Mouse (Mus musculus) kidney, adult 2 months (tissue): ENCODE data around the gene Wfdc12. TPM values are rescaled to one million over a fixed set of nuclear protein-coding genes. Genes with fewer than 3 reads are reported as not detected.
A peak's percentile ranks its signal among the peaks of the same experiment; 100 is the strongest.

Experiments
- DNase-seq: peaks from one replicate; pipeline ENCODE4 v3.0.0; 2021
- H3K27ac ChIP-seq: fragments of 200-500 bp; 2 replicates; pipeline ENCODE4 v1.5.1; 2012; ENCODE audit warnings: low read depth, low read length, control low read depth, inconsistent platforms; ENCODE audit not compliant: insufficient read depth
- H3K27me3 ChIP-seq: fragments of 200-500 bp; replicated peaks from 2 replicates; pipeline ENCODE4 v1.6.1; 2012; ENCODE audit warnings: mild to moderate bottlenecking, moderate library complexity, low read length, inconsistent platforms; ENCODE audit not compliant: control insufficient read depth, insufficient read depth
- H3K36me3 ChIP-seq: fragments of 200-500 bp; 2 replicates; pipeline ENCODE4 v1.6.1; 2012; ENCODE audit warnings: mild to moderate bottlenecking, moderate library complexity, low read length, inconsistent platforms; ENCODE audit not compliant: control insufficient read depth, insufficient read depth
- H3K4me1 ChIP-seq: fragments of 200-500 bp; 2 replicates; pipeline ENCODE4 v1.6.1; 2011; ENCODE audit warnings: low read length; ENCODE audit not compliant: control insufficient read depth, insufficient read depth
- H3K4me3 ChIP-seq: fragments of 200-500 bp; 2 replicates; pipeline ENCODE4 v1.5.1; 2011; ENCODE audit warnings: mild to moderate bottlenecking, low read depth, low read length, control low read depth; ENCODE audit not compliant: insufficient read depth
- CTCF ChIP-seq: fragments of 200-500 bp; conservative IDR thresholded peaks from 2 replicates; pipeline ENCODE4 v1.5.1; 2011; ENCODE audit warnings: low read depth, mild to moderate bottlenecking, control low read depth, low read length, moderate library complexity, mixed read lengths; ENCODE audit not compliant: insufficient read depth, insufficient read length
- POLR2A ChIP-seq: fragments of 200-500 bp; IDR thresholded peaks from one replicate; pipeline ENCODE4 v1.6.1; 2011; ENCODE audit warnings: low read depth, low read length, control low read depth
- WGBS: fragments of 180-500 bp; shearing (Covaris S2); methylation state at CpG from one replicate; pipeline ENCODE4 v1.1.7; 2018; 5-methylcytosine and 5-hydroxymethylcytosine counted together
- polyA plus RNA-seq: library from polyadenylated mRNA; depleted of rRNA; stranded (reverse); fragments of >200 nt; gene quantifications from 2 replicates; pipeline ENCODE4 v1.2.3, GENCODE M21; 2012; rRNA removed

The Wfdc12 gene
- not detected in 2 replicates for polyA plus RNA-seq

- TF ChIP-seq POLR2A (no peak), CTCF (no peak)
- H3K27ac ChIP-seq, result no peak within 1 kb of the TSS
- 87% methylated on average over 6 of the region's 6 CpGs for WGBS
- no peaks in the 10 kb centered on the region for H3K4me1 ChIP-seq
- H3K4me3 ChIP-seq, result no peak within 1 kb of the TSS
- DNase-seq, result no peak
- no peaks in the 10 kb centered on the region for H3K27me3 ChIP-seq
- no peaks in the 10 kb centered on the region for H3K36me3 ChIP-seq
Measured at GRCm38 (mm10) chr2:164190576-164190975, at the start of gene Wfdc12. Gene Wfdc12, minus strand, starts transcription at chr2:164190608.

DNA sequence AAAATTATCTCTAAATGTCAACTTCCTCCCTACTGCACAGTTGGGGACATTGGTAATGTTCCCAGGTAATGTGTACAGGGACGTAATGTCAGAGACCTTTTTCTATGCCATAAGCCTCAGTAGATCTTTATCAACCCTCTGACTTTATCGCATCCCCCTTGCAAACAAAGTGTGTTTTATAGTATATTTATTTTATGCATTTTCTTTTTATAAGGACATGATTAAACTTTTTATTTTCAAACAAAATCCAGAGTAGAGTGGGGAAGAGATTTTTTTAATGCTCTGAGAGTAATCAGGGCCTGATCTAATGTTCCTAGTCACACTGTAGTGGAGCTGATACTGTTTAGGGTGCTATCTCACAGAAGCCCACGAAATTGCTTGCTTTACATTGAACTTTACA lies 48.0 kb upstream of the Wfdc12 start, which contains the start of gene Svs2:
Svs2 (minus strand) TSS at position 101 of the 400 bp plus-strand sequence.
- no peak for DNase-seq
- Histone ChIP-seq H3K4me3 (no peak within 1 kb of the TSS), H3K4me1 (no peaks in the 10 kb centered on the region), H3K27me3 (no peaks in the 10 kb centered on the region), H3K27ac (no peak within 1 kb of the TSS), H3K36me3 (no peaks in the 10 kb centered on the region)
- whole genome bisulfite sequencing, result 85% methylated on average over 3 of the region's 3 CpGs
- TF ChIP-seq POLR2A (no peak), CTCF (no peak)

GRCm38 (mm10) chr2:164232671-164233070 lies 42.3 kb upstream of the Wfdc12 start:
- no peaks in the 10 kb centered on the region for H3K4me1 ChIP-seq
- TF ChIP-seq POLR2A, result no peak
- no peak for TF ChIP-seq CTCF
- 79% methylated on average over 8 of the region's 8 CpGs for WGBS
- no peaks in the 10 kb centered on the region for H3K27me3 ChIP-seq
- H3K27ac ChIP-seq, result no peak overlapping the region
- H3K36me3 ChIP-seq, result no peaks in the 10 kb centered on the region
- no peak for DNase-seq
- no peak overlapping the region for H3K4me3 ChIP-seq

GRCm38 (mm10) chr2:164228361-164229070 lies 38.1 kb upstream of the Wfdc12 start:
- Histone ChIP-seq H3K27me3 (no peaks in the 10 kb centered on the region), H3K4me1 (no peaks in the 10 kb centered on the region), H3K27ac (no peak overlapping the region), H3K36me3 (no peaks in the 10 kb centered on the region), H3K4me3 (no peak overlapping the region)
- WGBS, result 76% methylated on average over 8 of the region's 8 CpGs
- no peak for DNase-seq
- TF ChIP-seq POLR2A, result no peak
- no peak for TF ChIP-seq CTCF

GRCm38 (mm10) chr2:164221522-164221921 lies 31.1 kb upstream of the Wfdc12 start, which contains the start of gene Wfdc15b:
Gene Wfdc15b, minus strand, starts transcription at chr2:164221660.
- DNase-seq, result peak; percentile 43
- 12% methylated on average over 11 of the region's 11 CpGs for WGBS
- H3K27ac ChIP-seq, result peak within 1 kb of the TSS; percentile 99

DNA sequence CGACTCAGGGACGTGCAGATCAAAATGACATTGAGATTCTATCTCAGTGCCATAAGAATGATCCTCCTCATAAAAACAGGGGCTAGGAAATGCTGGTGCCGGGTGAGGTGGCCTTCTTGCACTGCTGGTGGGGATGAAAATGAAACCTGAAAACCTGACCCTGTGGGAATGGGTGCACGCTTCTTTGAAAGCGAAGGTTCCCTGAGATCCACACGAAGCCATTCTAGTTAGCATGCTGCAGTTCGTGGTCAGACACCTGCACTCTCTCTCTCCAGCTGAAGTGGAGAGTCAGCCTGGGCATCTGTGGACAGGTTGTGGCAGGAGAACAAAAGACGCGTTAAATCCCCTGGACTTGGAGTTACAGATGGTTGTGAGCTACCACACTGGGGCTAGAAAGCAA lies 28.9 kb upstream of the Wfdc12 start:
- Histone ChIP-seq H3K36me3 (no peaks in the 10 kb centered on the region), H3K27ac (peak overlapping the region; percentile 72), H3K4me1 (peaks cover 6% of the 10 kb centered on the region; the same call in 1 of the 2 replicates), H3K4me3 (peak overlapping the region; percentile 34), H3K27me3 (no peaks in the 10 kb centered on the region)
- DNase-seq, result no peak
- WGBS, result 76% methylated on average over 9 of the region's 9 CpGs
- TF ChIP-seq POLR2A (no peak), CTCF (no peak)

More at GRCm38 (mm10) chr2:164221522-164221921, 31.1 kb upstream of the Wfdc12 start, which contains the start of gene Wfdc15b:
- TF ChIP-seq CTCF (no peak), POLR2A (no peak)
- no peaks in the 10 kb centered on the region for H3K36me3 ChIP-seq
- H3K4me1 ChIP-seq, result peaks cover 6% of the 10 kb centered on the region; the same call in 1 of the 2 replicates
- peak within 1 kb of the TSS; percentile 69 for H3K4me3 ChIP-seq
- H3K27me3 ChIP-seq, result no peaks in the 10 kb centered on the region

DNA sequence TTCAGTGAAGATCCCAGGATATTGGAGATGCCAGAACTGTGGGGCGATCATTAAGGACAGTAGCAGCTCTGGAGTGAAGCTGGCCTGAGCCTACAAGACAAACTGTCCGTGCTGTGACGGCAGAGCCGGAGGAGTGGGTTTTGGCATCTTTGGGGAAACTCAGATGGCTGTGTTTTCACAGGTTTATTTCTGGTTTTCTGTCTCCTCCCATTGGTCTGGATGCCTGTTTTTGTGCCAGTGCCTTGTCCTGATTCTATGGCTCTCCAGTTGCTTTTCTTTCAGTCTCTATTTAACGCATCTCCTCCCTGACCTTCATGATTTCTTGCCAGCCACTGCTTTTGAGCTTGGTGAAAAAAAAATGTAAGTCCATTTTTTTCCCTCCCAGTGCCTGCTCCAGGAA lies 22.3 kb upstream of the Wfdc12 start:
- Histone ChIP-seq H3K27me3 (no peaks in the 10 kb centered on the region; the same call in 1 of the 2 replicates), H3K27ac (no peak overlapping the region), H3K4me1 (no peaks in the 10 kb centered on the region; the same call in 1 of the 2 replicates), H3K36me3 (no peaks in the 10 kb centered on the region), H3K4me3 (no peak overlapping the region)
- 56% methylated on average over 5 of the region's 5 CpGs for WGBS
- DNase-seq, result no peak
- TF ChIP-seq CTCF (no peak), POLR2A (no peak)
